Mouse (Mus musculus) limb, embryonic 14.5 days (tissue): ENCODE data around the gene Cdca4. TPM values are rescaled to one million over a fixed set of nuclear protein-coding genes. Genes with fewer than 3 reads are reported as not detected.

Source experiments
- ATAC-seq: fragments of 200-750 bp; cut with Nextera tagmentation; 2 replicates; pipeline ENCODE4 v1.8.0; 2017; ENCODE audit warnings: low read depth, moderate number of reproducible peaks, moderate TSS enrichment; ENCODE audit not compliant: low FRiP score
- DNase-seq: peaks from one replicate; pipeline ENCODE4 v3.0.0-alpha.2; 2015; ENCODE audit warnings: low spot score
- H3K27ac ChIP-seq: fragments of 300-500 bp; sonication (generic); replicated peaks from 2 replicates; pipeline ENCODE4 v1.5.1; 2014; ENCODE audit warnings: low read depth, mild to moderate bottlenecking, low read length, moderate library complexity, mixed read lengths
- H3K27me3 ChIP-seq: fragments of 300-500 bp; sonication (generic); 2 replicates; pipeline ENCODE4 v1.6.1; 2014; ENCODE audit warnings: low read length, mixed read lengths; ENCODE audit not compliant: control insufficient read depth, insufficient read depth
- H3K36me3 ChIP-seq: fragments of 300-500 bp; sonication (generic); 2 replicates; pipeline ENCODE4 v1.6.1; 2014; ENCODE audit warnings: mild to moderate bottlenecking, low read length, moderate library complexity, mixed read lengths; ENCODE audit not compliant: control insufficient read depth, insufficient read depth
- H3K4me1 ChIP-seq: fragments of 300-500 bp; sonication (generic); 2 replicates; pipeline ENCODE4 v1.6.1; 2014; ENCODE audit warnings: antibody characterized with exemption, low read length, mixed read lengths; ENCODE audit not compliant: control insufficient read depth, insufficient read depth
- H3K4me2 ChIP-seq: fragments of 300-500 bp; sonication (generic); replicated peaks from 2 replicates; pipeline ENCODE4 v1.6.1; 2014; ENCODE audit warnings: low read depth, mild to moderate bottlenecking, low read length, moderate library complexity; ENCODE audit not compliant: severe bottlenecking
- H3K4me3 ChIP-seq: fragments of 300-500 bp; sonication (generic); replicated peaks from 2 replicates; pipeline ENCODE4 v1.5.1; 2014; ENCODE audit warnings: low read length
- H3K9ac ChIP-seq: fragments of 300-500 bp; sonication (generic); 2 replicates; pipeline ENCODE4 v1.6.1; 2014; ENCODE audit warnings: mild to moderate bottlenecking, low read depth, low read length, moderate library complexity; ENCODE audit not compliant: severe bottlenecking
- H3K9me3 ChIP-seq: fragments of 300-500 bp; sonication (generic); 2 replicates; pipeline ENCODE4 v1.6.1; 2016; ENCODE audit warnings: low read length; ENCODE audit not compliant: control insufficient read depth
- POLR2A ChIP-seq: fragments of 200-500 bp; IDR thresholded peaks from 2 replicates; pipeline ENCODE4 v1.8.0; 2012; ENCODE audit warnings: inconsistent platforms, mild to moderate bottlenecking, moderate library complexity, borderline replicate concordance; ENCODE audit not compliant: insufficient read depth, insufficient read length; ENCODE audit errors: extremely low read depth
- WGBS: fragments of 180-500 bp; shearing (Covaris S2); extraction: QIAGEN DNeasy Blood & Tissue Kit; methylation state at CpG from one replicate; pipeline ENCODE4 v1.1.7; 2014; 5-methylcytosine and 5-hydroxymethylcytosine counted together
- polyA plus RNA-seq, 2 experiments: library from polyadenylated mRNA; depleted of rRNA in 1 of 2; stranded (reverse) in 1 of 2; unstranded in 1 of 2; fragments of >200 nt; fragmentation: Nextera tagmentation in 1 of 2; extraction: Ambion mirVana in 1 of 2; gene quantifications; 2 replicates each; pipeline versions ENCODE4 v1.2.1 to v1.2.3; 2012 to 2014

Cdca4 gene
- polyA plus RNA-seq, 2 experiments: 81.0 to 113 TPM

- DNase-seq: no peak
- Histone ChIP-seq H3K4me2 (no peak overlapping the region), H3K36me3 (no peaks in the 10 kb centered on the region), H3K9ac (no peak overlapping the region), H3K9me3 (peaks cover 3% of the 10 kb centered on the region; the same call in 1 of the 2 replicates), H3K27ac (no peak overlapping the region), H3K27me3 (no peaks in the 10 kb centered on the region), H3K4me3 (no peak overlapping the region), H3K4me1 (no peaks in the 10 kb centered on the region; the same call in 1 of the 2 replicates)
- 89% methylated on average over 14 of the region's 14 CpGs for WGBS
- ATAC-seq: no peak
- TF ChIP-seq POLR2A: no peak
Measured at GRCm38 (mm10) chr12:112772306-112772705, 56.9 kb downstream of the Cdca4 start.

GRCm38 (mm10) chr12:112770396-112770795 lies 58.8 kb downstream of the Cdca4 start:
- DNase-seq: no peak
- no peak overlapping the region for H3K4me3 ChIP-seq
- no peaks in the 10 kb centered on the region; the same call in 1 of the 2 replicates for H3K4me1 ChIP-seq
- no peaks in the 10 kb centered on the region for H3K27me3 ChIP-seq
- no peak overlapping the region for H3K4me2 ChIP-seq
- ATAC-seq: no peak
- no peak overlapping the region for H3K27ac ChIP-seq
- H3K9me3 ChIP-seq: no peaks in the 10 kb centered on the region
- no peaks in the 10 kb centered on the region for H3K36me3 ChIP-seq
- H3K9ac ChIP-seq: no peak overlapping the region
- no peak for TF ChIP-seq POLR2A
- 63% methylated on average over 4 of the region's 4 CpGs for WGBS

Other genes starting within 250 kb of the Cdca4 start
- gene Inf2, start 240.6 kb downstream of the Cdca4 start, polyA plus RNA-seq (2012; rRNA removed): 27.5 and 29.8 TPM in 2 replicates
- gene Inf2, start 240.6 kb downstream of the Cdca4 start, polyA plus RNA-seq (2014; fragmentation: Nextera tagmentation; extraction: Ambion mirVana): 6.9 and 7.0 TPM in 2 replicates
- 11.8 and 18.9 TPM in 2 replicates for gene Adssl1, start 209.4 kb downstream of the Cdca4 start, polyA plus RNA-seq (2012; rRNA removed)
- gene Adssl1, start 209.4 kb downstream of the Cdca4 start, polyA plus RNA-seq (2014; fragmentation: Nextera tagmentation; extraction: Ambion mirVana): 13.3 and 15.0 TPM in 2 replicates
- 179 and 184 TPM in 2 replicates for gene Siva1, start 184.7 kb downstream of the Cdca4 start, polyA plus RNA-seq (2012; rRNA removed)
- 282 and 284 TPM in 2 replicates for gene Siva1, start 184.7 kb downstream of the Cdca4 start, polyA plus RNA-seq (2014; fragmentation: Nextera tagmentation; extraction: Ambion mirVana)
- gene Akt1, start 154.5 kb downstream of the Cdca4 start, polyA plus RNA-seq (2012; rRNA removed): 305 and 332 TPM in 2 replicates
- gene Akt1, start 154.5 kb downstream of the Cdca4 start, polyA plus RNA-seq (2014; fragmentation: Nextera tagmentation; extraction: Ambion mirVana): 148 and 181 TPM in 2 replicates
- gene Zbtb42, start 150.6 kb downstream of the Cdca4 start, polyA plus RNA-seq (2012; rRNA removed): 2.5 and 3.3 TPM in 2 replicates
- 1.9 and 2.5 TPM in 2 replicates for gene Zbtb42, start 150.6 kb downstream of the Cdca4 start, polyA plus RNA-seq (2014; fragmentation: Nextera tagmentation; extraction: Ambion mirVana)
- 30.1 and 36.9 TPM in 2 replicates for gene Cep170b, start 109.0 kb downstream of the Cdca4 start, polyA plus RNA-seq (2012; rRNA removed)
- 21.3 and 23.6 TPM in 2 replicates for gene Cep170b, start 109.0 kb downstream of the Cdca4 start, polyA plus RNA-seq (2014; fragmentation: Nextera tagmentation; extraction: Ambion mirVana)
- 15.7 and 16.9 TPM in 2 replicates for gene Pld4, start 68.8 kb downstream of the Cdca4 start, polyA plus RNA-seq (2012; rRNA removed)
- 13.4 and 14.0 TPM in 2 replicates for gene Pld4, start 68.8 kb downstream of the Cdca4 start, polyA plus RNA-seq (2014; fragmentation: Nextera tagmentation; extraction: Ambion mirVana)
- 2.1 and 2.5 TPM in 2 replicates for gene Ahnak2, start 26.8 kb downstream of the Cdca4 start, polyA plus RNA-seq (2012; rRNA removed)
- gene Ahnak2, start 26.8 kb downstream of the Cdca4 start, polyA plus RNA-seq (2014; fragmentation: Nextera tagmentation; extraction: Ambion mirVana): 3.3 TPM in 2 replicates
- 3.7 and 4.8 TPM in 2 replicates for gene Clba1, start 20.5 kb downstream of the Cdca4 start, polyA plus RNA-seq (2012; rRNA removed)
- gene Clba1, start 20.5 kb downstream of the Cdca4 start, polyA plus RNA-seq (2014; fragmentation: Nextera tagmentation; extraction: Ambion mirVana): 5.7 and 6.2 TPM in 2 replicates
- gene Gpr132, start 38.8 kb upstream of the Cdca4 start, polyA plus RNA-seq (2012; rRNA removed): 0.50 and 0.63 TPM in 2 replicates
- 0.29 and 0.36 TPM in 2 replicates for gene Gpr132, start 38.8 kb upstream of the Cdca4 start, polyA plus RNA-seq (2014; fragmentation: Nextera tagmentation; extraction: Ambion mirVana)
- 45.8 and 48.4 TPM in 2 replicates for gene Jag2, start 100.4 kb upstream of the Cdca4 start, polyA plus RNA-seq (2012; rRNA removed)
- gene Jag2, start 100.4 kb upstream of the Cdca4 start, polyA plus RNA-seq (2014; fragmentation: Nextera tagmentation; extraction: Ambion mirVana): 12.5 and 14.3 TPM in 2 replicates
- gene Nudt14, start 112.7 kb upstream of the Cdca4 start, polyA plus RNA-seq (2012; rRNA removed): 50.4 and 54.4 TPM in 2 replicates
- gene Nudt14, start 112.7 kb upstream of the Cdca4 start, polyA plus RNA-seq (2014; fragmentation: Nextera tagmentation; extraction: Ambion mirVana): 78.4 and 96.0 TPM in 2 replicates
- gene Btbd6, start 147.1 kb upstream of the Cdca4 start, polyA plus RNA-seq (2012; rRNA removed): 31.0 and 52.7 TPM in 2 replicates
- gene Btbd6, start 147.1 kb upstream of the Cdca4 start, polyA plus RNA-seq (2014; fragmentation: Nextera tagmentation; extraction: Ambion mirVana): 27.3 and 27.4 TPM in 2 replicates
- gene Brf1, start 171.3 kb upstream of the Cdca4 start, polyA plus RNA-seq (2012; rRNA removed): 82.5 and 97.4 TPM in 2 replicates
- 60.9 and 66.2 TPM in 2 replicates for gene Brf1, start 171.3 kb upstream of the Cdca4 start, polyA plus RNA-seq (2014; fragmentation: Nextera tagmentation; extraction: Ambion mirVana)
- gene Pacs2, start 185.1 kb upstream of the Cdca4 start, polyA plus RNA-seq (2012; rRNA removed): 55.0 and 62.3 TPM in 2 replicates
- gene Pacs2, start 185.1 kb upstream of the Cdca4 start, polyA plus RNA-seq (2014; fragmentation: Nextera tagmentation; extraction: Ambion mirVana): 16.3 and 16.5 TPM in 2 replicates
- 0.13 and 0.28 TPM in 2 replicates for gene Tex22, start 245.1 kb upstream of the Cdca4 start, polyA plus RNA-seq (2012; rRNA removed)
- not detected in 2 replicates for gene Tex22, start 245.1 kb upstream of the Cdca4 start, polyA plus RNA-seq (2014; fragmentation: Nextera tagmentation; extraction: Ambion mirVana)